Mouse (Mus musculus) hindbrain, embryonic 16.5 days (tissue): ENCODE measurements around the gene Yipf1. TPM values are rescaled to one million over a fixed set of nuclear protein-coding genes. Genes with fewer than 3 reads are reported as not detected.
"Not testable (repeated sequence)": the region's sequence is repeated elsewhere in the genome, so short reads cannot be mapped to it uniquely, and the experiment has no call there.

ENCODE experiments used
- ATAC-seq: fragments of 200-750 bp; cut with Nextera tagmentation; 2 replicates; pipeline ENCODE4 v1.8.0; 2017; ENCODE audit warnings: moderate TSS enrichment, moderate library complexity
- H3K27ac ChIP-seq: fragments of 300-500 bp; sonication (generic); 2 replicates; pipeline ENCODE4 v1.5.1; 2014; ENCODE audit warnings: low read depth, mild to moderate bottlenecking, control low read depth, low read length, moderate library complexity
- H3K27me3 ChIP-seq: fragments of 300-500 bp; sonication (generic); replicated peaks from 2 replicates; pipeline ENCODE4 v1.6.1; 2014; ENCODE audit warnings: low read length; ENCODE audit not compliant: control insufficient read depth, insufficient read depth
- H3K36me3 ChIP-seq: fragments of 300-500 bp; sonication (generic); 2 replicates; pipeline ENCODE4 v1.6.1; 2014; ENCODE audit warnings: mild to moderate bottlenecking, low read length, moderate library complexity, mixed read lengths; ENCODE audit not compliant: control insufficient read depth, insufficient read depth
- H3K4me1 ChIP-seq: fragments of 300-500 bp; sonication (generic); 2 replicates; pipeline ENCODE4 v1.6.1; 2014; ENCODE audit warnings: low read depth, low read length; ENCODE audit not compliant: control insufficient read depth, insufficient read depth
- H3K4me2 ChIP-seq: fragments of 300-500 bp; sonication (generic); 2 replicates; pipeline ENCODE4 v1.6.1; 2014; ENCODE audit warnings: mild to moderate bottlenecking, low read length, control low read depth, moderate library complexity
- H3K4me3 ChIP-seq: fragments of 300-500 bp; sonication (generic); 2 replicates; pipeline ENCODE4 v1.5.1; 2014; ENCODE audit warnings: mild to moderate bottlenecking, low read length, control low read depth, moderate library complexity
- H3K9ac ChIP-seq: fragments of 300-500 bp; sonication (generic); 2 replicates; pipeline ENCODE4 v1.6.1; 2014; ENCODE audit warnings: low read depth, mild to moderate bottlenecking, control low read depth, low read length, moderate library complexity
- H3K9me3 ChIP-seq: fragments of 300-500 bp; sonication (generic); 2 replicates; pipeline ENCODE4 v1.6.1; 2014; ENCODE audit warnings: mild to moderate bottlenecking, low read length, moderate library complexity; ENCODE audit not compliant: control insufficient read depth
- WGBS: fragments of 180-500 bp; shearing (Covaris S2); extraction: QIAGEN DNeasy Blood & Tissue Kit; methylation state at CpG from one replicate; pipeline ENCODE4 v1.1.7; 2014; 5-methylcytosine and 5-hydroxymethylcytosine counted together
- polyA plus RNA-seq: library from polyadenylated mRNA; unstranded; fragments of >200 nt; fragmentation: Nextera tagmentation; extraction: Ambion mirVana; gene quantifications from 2 replicates; pipeline ENCODE4 v1.2.1, GENCODE M21; 2015

The Yipf1 gene
- polyA plus RNA-seq, 1 experiment from 2014 or later = 66.0 TPM

DNA sequence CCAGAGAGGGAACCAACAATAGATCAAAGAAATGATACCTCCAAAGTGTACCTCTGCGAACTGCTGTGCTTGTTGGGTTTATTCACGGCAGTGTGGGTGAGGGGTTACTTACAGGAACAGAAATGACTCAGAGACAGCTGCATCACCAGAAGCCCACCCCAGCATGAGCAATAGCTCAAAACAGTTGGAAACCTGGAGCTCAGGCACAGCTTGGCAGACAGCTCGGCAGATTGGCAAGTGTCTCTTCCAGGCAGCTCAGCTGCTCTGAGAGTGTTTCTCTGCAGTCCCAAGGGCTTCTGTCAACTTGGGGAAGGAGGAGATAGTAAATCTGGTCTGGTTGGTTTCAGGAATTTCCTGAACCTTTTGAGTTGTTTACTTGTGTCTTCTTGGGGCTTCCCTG, 44.3 kb downstream of the Yipf1 start:
- no peak overlapping the region for H3K9ac ChIP-seq
- no peaks in the 10 kb centered on the region for H3K36me3 ChIP-seq
- no peak overlapping the region for H3K4me3 ChIP-seq
- H3K9me3 ChIP-seq = no peaks in the 10 kb centered on the region
- H3K27me3 ChIP-seq = no peaks in the 10 kb centered on the region
- no peak for ATAC-seq
- no peak overlapping the region for H3K4me2 ChIP-seq
- no peaks in the 10 kb centered on the region for H3K4me1 ChIP-seq
- 76% methylated on average over 3 of the region's 3 CpGs for WGBS
- no peak overlapping the region for H3K27ac ChIP-seq

- H3K36me3 ChIP-seq = no peaks in the 10 kb centered on the region
- WGBS = 87% methylated on average over 7 of the region's 7 CpGs
- no peaks in the 10 kb centered on the region for H3K4me1 ChIP-seq
- no peak overlapping the region for H3K9ac ChIP-seq
- no peak for ATAC-seq
- no peak overlapping the region for H3K4me3 ChIP-seq
- no peak overlapping the region for H3K27ac ChIP-seq
- no peaks in the 10 kb centered on the region for H3K27me3 ChIP-seq
- no peaks in the 10 kb centered on the region for H3K9me3 ChIP-seq
- H3K4me2 ChIP-seq = no peak overlapping the region
These were observed 46.4 kb downstream of the Yipf1 start for GRCm38 (mm10) chr4:107360457-107361145.

DNA sequence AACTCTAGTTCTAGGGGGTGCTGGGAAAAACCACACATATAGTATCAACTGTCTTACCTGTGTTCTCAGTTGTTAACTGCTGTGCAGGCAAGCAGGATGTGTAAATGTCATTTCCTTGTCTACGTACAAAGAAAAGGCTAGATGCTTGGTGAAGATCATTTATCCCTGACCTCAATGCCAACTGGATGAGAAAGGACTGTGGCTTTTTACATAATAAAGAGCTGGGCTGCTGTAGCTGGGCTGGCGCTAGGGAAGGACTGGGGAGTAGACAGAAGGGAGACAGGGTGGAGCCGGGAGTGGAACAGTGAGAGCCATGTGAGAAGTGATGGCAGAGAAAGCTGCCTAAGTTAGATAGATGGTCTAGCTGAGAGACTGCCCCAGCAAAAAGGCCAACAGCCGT, 48.6 kb downstream of the Yipf1 start:
- Histone ChIP-seq H3K36me3 (no peaks in the 10 kb centered on the region), H3K4me1 (no peaks in the 10 kb centered on the region), H3K27ac (no peak overlapping the region), H3K4me3 (no peak overlapping the region), H3K9ac (no peak overlapping the region), H3K27me3 (no peaks in the 10 kb centered on the region), H3K9me3 (no peaks in the 10 kb centered on the region), H3K4me2 (no peak overlapping the region)
- WGBS = 42% methylated on average over 4 of the region's 4 CpGs
- no peak for ATAC-seq

GRCm38 (mm10) chr4:107363573-107363972, 49.4 kb downstream of the Yipf1 start:
- WGBS = 77% methylated on average over 6 of the region's 6 CpGs
- Histone ChIP-seq H3K27ac (no peak overlapping the region), H3K36me3 (no peaks in the 10 kb centered on the region), H3K27me3 (no peaks in the 10 kb centered on the region), H3K9me3 (no peaks in the 10 kb centered on the region), H3K4me1 (peaks cover 3% of the 10 kb centered on the region), H3K9ac (no peak overlapping the region), H3K4me3 (no peak overlapping the region), H3K4me2 (no peak overlapping the region)
- ATAC-seq = no peak

- WGBS = 85% methylated on average over 5 of the region's 5 CpGs
- Histone ChIP-seq H3K27me3 (no peaks in the 10 kb centered on the region), H3K9ac (no peak overlapping the region), H3K4me2 (no peak overlapping the region), H3K27ac (no peak overlapping the region), H3K4me3 (no peak overlapping the region), H3K4me1 (peaks cover 7% of the 10 kb centered on the region), H3K36me3 (no peaks in the 10 kb centered on the region), H3K9me3 (no peaks in the 10 kb centered on the region)
- ATAC-seq = no peak
These were observed 50.1 kb downstream of the Yipf1 start for GRCm38 (mm10) chr4:107364190-107364639.

DNA sequence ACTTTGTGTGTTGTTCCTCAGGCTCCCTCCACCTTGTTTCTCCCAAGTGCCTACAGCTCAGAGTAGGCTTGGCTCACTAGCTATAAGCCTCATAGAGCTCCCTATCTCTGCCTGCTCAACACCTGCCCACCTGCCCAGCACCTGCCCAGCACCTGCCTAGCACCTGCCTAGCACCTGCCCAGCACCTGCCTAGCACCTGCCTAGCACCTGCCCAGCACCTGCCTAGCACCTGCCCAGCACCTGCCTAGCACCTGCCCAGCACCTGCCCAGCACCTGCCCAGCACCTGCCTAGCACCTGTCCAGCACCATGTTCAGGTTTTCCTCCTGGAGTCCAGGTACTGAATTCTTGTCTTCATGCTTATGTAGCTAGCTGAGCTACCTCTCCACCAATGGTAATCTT, 52.2 kb downstream of the Yipf1 start:
- not testable (repeated sequence) for ATAC-seq

DNA sequence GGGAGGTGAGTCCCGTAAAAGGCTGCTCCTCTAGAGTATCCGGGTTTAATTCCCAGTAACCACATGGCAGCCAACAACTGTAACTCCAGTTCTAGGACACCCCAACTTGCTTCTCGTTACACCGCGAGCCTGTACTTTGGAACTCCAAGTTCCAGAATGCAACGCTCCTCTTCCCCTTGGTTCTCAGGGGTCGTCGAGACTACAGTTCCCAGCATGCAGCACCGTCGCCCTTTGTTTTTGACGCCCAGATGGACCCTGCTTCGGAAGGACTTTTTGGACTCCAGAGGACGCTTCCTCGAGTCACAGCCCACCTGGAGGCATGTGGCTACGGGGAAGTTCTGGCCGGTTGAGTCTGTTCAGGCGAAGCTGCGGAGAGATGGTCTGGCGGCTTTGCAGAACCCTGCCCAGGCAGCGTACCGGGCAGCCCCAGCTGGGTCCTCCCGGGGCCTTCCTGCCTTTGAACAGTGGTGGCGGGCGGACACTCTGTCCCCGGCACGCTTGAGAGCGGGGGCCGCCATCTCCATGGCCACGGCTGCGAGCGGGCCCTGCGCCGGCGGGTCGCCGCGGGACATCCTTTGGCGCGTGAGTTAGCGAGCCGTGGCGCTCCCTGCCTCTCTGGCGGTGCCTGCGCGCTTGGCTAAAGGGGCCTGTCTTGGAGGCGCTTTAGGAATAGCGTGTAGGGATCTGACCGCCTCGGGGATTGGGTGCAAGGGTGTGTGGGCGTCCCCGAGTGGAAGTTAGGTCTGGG, 53.6 kb downstream of the Yipf1 start, which contains the start of gene Ndc1:
TSS of gene Ndc1 (plus strand) at position 218 of the 748 bp plus-strand sequence.
- Histone ChIP-seq H3K36me3 (no peaks in the 10 kb centered on the region), H3K4me3 (peak within 1 kb of the TSS; percentile 86), H3K27ac (peak within 1 kb of the TSS; percentile 94), H3K4me1 (peaks cover 7% of the 10 kb centered on the region), H3K4me2 (peak within 1 kb of the TSS; percentile 87), H3K9me3 (no peaks in the 10 kb centered on the region), H3K27me3 (no peaks in the 10 kb centered on the region), H3K9ac (peak within 1 kb of the TSS; percentile 82)
- under 1% methylated on average over 51 of the region's 51 CpGs for WGBS
- ATAC-seq = peak; percentile 99

More for the DNA sequence above, 52.2 kb downstream of the Yipf1 start:
- H3K4me3 ChIP-seq, H3K27ac ChIP-seq, H3K27me3 ChIP-seq, H3K4me2 ChIP-seq, H3K9me3 ChIP-seq, H3K36me3 ChIP-seq, H3K4me1 ChIP-seq, H3K9ac ChIP-seq: not testable (repeated sequence)

- no peak overlapping the region for H3K27ac ChIP-seq
- ATAC-seq = no peak
- H3K9ac ChIP-seq = no peak overlapping the region
- peaks cover 7% of the 10 kb centered on the region for H3K4me1 ChIP-seq
- no peaks in the 10 kb centered on the region for H3K27me3 ChIP-seq
- H3K4me2 ChIP-seq = no peak overlapping the region
- H3K36me3 ChIP-seq = peaks cover 13% of the 10 kb centered on the region
- WGBS = 87% methylated on average over 2 of the region's 2 CpGs
- no peaks in the 10 kb centered on the region for H3K9me3 ChIP-seq
- no peak overlapping the region for H3K4me3 ChIP-seq
These were observed 58.1 kb downstream of the Yipf1 start for GRCm38 (mm10) chr4:107372304-107372703.

GRCm38 (mm10) chr4:107374677-107375076, 60.5 kb downstream of the Yipf1 start:
- Histone ChIP-seq H3K9me3 (no peaks in the 10 kb centered on the region), H3K9ac (no peak overlapping the region), H3K36me3 (peaks cover 13% of the 10 kb centered on the region), H3K4me1 (no peaks in the 10 kb centered on the region), H3K27me3 (no peaks in the 10 kb centered on the region), H3K4me2 (no peak overlapping the region), H3K27ac (no peak overlapping the region), H3K4me3 (no peak overlapping the region)
- ATAC-seq = no peak
- 92% methylated on average over 4 of the region's 4 CpGs for WGBS
